Mouse (Mus musculus) T-cell, adult 2 months (primary cell): ENCODE measurements around the gene Alad.
A peak's percentile ranks its signal among the peaks of the same experiment; 100 is the strongest.

Experiments
- DNase-seq: peaks from one replicate; pipeline ENCODE4 v3.0.0; 2022; ENCODE audit warnings: low spot score

The Alad gene

DNA sequence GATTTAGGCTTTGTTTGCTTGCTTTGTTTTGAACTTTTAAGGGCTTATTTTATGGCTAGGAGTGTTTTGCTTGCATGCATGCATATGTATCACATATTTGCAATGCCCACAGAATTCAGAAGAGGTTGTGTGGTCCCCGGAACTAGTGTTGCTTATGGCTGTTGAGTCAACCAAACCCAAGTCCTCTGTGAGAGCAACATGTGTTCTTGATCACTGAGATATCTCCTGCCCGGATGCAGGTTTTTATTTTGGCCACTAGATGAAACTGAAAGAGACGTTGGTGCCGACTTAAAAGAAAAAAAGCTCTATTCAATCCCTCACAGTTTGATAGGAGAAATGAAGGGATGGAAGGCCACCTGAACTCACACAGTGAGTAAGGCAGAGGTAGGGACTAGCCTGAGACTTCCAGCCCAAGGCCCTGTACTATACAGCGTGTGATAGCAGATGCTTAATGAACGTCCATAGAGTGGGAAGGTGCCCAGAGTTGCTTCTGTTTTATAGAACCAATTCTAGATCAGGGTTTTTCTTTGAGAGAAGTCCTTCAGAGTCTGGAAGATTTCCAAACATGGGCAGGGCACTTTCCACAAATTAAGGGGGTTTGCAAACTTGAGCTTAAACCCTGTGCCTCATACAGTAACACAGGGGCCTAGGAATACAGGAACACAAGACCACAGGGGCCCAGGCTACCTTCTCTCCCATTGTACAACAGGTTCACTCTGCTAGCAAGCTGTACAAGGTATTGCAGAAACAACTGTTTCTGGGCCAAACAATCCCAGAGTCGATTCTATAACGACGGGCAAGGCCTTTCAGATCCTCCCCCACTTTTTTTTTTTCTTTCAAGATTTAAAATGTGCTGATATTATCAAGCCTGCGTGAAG, 1.9 kb downstream of the Alad start:
- DNase-seq = no peak

DNA sequence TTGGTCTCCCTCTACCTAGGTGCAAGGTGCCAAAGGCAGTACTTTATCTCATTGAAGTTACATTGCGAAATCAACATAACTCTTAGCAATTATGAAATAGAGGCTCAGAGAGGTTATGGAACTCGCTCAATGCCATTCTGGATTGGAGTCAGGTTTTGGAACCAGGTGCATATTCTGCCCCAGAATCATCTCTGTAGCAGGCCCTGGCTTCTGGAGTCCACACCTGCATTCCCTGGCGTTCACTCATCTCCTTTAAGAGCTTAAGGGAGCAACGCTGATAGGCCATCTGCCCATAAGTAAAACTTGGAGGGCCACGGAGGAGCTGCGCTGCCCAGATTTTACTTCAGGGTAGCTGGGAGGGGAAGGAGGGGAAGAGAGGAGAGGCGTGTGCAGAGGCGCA, 2.7 kb downstream of the Alad start:
- no peak for DNase-seq

DNA sequence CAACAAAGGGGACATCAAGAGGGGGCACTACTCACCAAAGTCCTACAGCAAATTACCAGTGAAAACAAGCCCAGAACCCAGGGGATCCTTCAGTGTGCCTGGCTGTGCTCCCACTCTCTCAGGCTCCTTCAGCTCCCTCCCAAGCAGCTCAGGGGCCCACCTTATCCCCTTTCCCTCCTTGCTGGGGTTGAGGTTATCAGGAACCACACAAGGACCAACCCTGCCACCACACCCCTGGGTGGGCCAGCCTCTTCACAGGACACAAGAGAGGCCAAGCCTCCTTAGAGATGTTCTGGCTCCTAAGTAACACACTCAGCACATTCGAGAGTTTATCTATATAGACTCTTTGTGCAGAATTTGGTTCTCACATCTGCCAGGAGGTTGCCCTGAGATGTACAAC, 3.1 kb downstream of the Alad start:
- no peak for DNase-seq

DNA sequence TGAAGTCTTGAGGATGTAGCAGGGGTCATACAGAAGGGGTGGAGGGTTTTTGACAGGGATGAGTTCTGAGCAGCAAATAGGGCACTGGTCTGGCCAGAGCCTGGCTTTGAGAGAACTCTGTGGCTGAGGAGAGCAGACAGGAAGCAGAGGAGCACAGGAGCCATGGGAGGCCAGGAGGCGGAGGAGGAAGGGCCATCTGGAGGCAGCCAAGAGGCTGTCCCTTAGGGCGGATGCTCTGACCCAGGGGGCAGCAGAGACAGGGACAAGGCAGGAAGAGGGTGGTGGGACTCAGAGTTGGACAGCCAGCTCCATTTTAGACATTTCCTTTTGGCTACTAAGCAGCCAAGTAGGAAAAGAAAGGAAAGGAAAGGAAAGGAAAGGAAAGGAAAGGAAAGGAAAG, 3.6 kb downstream of the Alad start:
- DNase-seq = no peak

DNA sequence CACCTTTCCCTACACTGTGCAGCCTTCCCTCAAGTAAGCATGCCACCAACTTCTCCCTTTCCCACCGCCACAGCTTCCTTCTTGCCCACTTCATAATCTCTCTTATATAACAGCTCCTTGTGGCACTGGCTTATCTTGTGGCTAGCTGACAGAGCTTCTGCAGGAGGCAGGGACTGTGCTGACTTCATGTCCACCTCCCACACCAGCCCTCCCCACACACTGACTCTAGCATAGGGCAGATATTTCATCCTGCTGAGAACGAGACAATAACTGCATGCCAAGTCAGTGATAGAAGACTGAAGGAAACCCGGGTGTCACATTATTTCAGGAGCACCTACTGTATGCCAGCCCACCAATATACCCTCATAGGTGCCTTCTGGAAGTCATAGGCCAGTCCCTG, 4.2 kb downstream of the Alad start:
- no peak for DNase-seq

DNA sequence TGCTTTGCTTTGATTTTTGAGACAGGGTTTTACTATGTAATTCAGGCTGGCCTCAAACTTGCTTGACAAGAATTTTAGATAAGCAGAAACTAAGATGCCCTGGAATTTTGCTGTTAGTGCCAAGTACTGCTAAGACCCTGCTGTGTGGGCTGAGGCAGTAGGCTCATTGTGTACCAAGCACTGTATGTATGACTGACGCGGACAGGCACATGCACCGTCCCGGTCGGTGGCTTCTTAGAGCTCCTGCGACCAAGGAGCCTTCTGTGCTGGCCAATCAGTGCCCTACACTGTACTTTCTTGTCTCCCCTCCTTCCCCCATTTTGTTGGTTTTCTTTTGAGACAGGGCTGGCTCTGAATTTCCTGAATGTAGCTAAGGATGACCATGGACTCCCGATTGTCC, 4.7 kb downstream of the Alad start:
- DNase-seq = no peak

DNA sequence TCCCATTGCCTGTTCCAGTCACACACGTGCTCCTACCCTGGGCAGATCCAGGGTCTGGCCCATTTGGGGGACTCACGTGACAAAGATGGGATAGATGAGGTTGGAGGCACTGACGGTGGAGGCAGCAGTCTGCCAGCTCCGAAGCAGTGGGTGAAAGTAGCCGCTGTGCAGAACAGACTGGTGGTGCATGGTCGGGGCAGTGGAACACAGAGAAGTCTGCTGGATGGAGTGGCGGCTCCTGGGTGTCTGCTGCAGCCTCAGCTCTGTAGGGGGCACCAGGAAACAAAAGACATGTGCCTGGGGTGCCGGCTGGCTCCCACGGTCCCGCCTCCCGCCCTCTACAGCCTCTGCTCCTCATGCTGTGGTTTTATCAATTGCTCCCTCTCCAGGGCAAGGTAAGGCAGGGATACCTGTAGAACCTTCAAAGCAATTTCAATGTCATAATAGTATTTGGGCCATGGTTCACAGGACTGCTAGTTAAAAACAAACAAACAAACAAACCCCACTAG, 5.7 kb downstream of the Alad start:
- no peak for DNase-seq

DNA sequence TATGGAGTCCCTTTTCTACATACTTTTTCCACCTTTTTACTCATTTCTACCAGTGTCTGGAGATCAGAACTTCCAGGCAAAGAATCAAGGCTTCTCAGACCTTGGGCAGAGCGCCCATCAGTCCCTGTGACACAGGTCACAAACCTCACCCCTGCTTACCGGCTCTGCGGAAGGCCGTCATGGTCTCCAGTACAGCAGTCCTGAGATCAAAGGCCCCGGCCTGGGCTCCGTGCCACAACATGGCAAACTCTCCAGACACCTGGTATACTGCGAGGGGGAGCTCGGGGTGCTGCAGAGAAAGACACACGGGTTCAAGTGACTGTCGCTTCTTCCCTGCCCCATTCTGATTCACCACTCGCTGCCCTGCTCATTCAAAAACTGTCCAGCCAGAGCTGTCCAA, 9.8 kb downstream of the Alad start:
- no peak for DNase-seq

DNA sequence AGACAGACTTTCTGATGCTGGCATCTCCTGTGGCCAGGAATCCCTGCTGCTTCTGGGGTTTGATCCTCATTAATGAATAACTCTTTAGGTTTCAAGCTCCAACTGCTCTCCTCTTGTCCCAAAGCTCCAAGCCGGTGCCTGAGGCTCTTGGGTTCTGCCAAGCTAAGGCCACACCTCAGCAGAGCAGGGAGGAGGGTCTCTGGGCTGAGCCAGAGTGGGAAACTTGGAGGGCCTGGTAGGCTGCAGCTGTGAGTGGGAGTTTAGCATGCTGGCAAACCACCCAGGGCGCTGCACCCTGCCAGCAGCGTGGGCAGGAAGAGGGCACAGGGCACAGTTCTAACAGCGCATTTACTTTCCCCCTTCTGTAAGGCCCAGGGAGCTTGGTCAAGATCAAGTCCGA, 10.9 kb downstream of the Alad start:
- no peak for DNase-seq

DNA sequence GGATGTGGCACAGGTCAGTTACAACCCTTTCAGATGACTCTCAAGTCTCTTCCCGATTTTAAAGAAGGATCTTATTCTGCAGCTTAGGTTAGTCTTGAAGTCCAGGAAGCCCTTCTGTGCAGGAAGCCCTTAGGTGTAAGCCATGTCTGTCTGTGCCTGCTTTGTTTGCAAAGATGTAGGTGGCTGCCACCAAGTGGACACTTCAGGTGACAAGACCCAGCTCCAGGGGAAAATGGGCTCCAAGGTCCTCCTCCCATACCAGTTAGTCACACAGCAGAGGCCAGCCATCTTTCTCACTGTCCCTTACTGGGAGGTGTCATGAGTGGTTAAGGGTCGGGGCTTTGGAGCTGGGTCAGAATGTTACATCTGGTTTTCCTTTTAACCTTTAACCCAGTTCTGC, 12.9 kb downstream of the Alad start:
- peak; percentile 51 for DNase-seq

DNA sequence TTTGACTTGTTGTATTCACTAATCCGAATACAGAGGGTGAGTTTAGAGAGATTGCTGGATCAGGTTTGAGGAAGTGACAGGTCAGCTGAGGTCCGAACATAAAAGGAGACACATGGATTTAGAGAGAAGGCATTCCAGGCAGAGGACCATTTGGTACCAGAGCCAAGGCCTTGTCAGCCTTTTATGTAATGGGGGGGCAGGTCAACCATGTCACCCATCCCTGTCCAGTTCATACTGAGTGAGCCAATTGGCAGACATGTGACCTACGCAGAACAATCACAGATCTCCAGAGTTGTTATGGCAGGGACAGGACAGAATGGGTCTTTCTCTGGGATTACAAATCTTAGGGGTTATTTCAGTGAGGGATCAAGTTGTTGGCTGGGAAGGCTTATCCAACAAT, 13.7 kb downstream of the Alad start:
- DNase-seq = no peak

DNA sequence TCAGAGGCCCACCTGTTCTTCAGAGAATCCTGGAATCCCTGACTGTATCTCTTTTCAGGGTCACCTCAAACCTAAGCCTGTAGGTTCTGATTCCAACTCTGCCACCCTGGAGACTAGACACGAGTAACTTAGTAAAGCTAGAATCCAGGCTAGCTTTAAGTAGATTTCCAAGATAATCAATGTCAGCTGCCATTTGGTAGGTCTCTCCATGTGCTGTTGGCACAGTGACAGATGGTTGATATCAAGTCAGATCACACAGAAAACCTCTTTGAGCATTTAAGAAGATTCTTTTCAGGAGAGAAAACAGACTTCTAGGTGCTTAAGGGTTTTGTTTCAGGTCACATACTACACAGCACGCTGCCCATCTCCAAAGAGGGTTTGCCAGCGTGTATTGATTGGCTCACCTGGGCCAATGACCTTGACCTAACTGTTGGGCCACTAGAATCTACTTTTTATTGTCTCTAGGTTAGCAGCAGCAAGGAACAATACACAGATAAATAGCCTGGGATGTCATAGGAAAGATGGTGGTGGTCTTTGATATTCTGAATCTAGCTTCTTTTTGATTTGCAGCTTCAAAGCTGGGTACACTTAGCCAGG, 16.2 kb downstream of the Alad start, which contains the start of gene Hdhd3:
Gene Hdhd3 (minus strand): TSS at position 94 of the 597 bp plus-strand sequence.
- DNase-seq = no peak

DNA sequence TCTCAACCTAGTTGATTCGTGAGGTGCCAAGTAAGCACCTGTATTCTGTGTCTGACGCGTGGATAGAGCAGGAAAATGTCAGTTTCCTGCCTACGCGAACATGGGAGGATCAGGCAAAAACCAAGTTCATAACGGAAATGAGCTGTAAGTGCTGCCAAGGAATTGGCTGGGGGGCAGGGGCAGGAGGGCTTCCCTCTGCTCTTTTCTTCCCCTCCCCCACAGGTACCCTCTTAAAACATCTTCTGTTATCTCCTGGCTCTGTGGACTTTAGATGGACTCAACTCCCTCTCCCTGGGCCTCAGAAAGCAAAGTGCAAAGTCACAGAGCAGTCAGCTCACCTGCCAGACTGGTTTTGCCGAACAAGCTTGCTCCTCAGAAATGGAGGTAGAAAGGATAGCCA, 16.7 kb downstream of the Alad start:
- DNase-seq = no peak

DNA sequence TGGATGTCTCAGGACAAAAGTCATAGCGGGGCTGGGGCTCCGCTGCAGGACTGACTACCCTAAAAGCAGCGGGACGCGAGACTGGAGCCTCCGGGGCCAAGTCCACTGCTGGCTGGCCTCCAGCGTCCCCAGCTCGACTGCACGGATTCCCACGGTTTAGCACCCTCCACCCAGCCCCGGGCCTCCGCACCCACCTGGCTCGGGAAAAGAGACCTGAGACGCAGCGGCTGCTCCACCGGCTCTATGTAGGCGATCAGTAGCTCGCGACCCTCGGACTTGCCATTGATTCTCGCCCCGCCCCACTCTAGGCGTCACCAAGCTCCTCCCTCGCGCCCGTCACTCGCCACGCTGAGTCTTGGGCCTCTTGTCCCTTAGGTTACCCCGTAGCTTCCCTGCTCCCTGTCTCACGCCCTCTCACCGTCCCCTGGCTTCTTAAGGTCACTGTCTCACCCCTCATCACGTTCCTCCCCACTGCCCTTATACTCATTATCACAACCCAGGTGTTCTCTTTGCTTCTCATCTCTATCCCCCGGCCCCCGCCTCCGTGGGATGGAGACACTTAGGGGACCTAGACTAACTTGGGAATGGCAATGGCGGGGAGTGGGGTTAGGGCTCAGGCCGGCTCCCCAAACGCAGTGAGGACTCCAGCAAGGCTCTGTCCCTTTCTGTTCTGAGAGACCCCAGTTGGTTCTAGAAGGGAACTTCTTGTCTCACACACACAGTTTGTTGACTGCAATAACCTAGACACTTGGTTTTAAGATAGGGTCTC, 17.6 kb downstream of the Alad start:
- DNase-seq = peak; percentile 54

DNA sequence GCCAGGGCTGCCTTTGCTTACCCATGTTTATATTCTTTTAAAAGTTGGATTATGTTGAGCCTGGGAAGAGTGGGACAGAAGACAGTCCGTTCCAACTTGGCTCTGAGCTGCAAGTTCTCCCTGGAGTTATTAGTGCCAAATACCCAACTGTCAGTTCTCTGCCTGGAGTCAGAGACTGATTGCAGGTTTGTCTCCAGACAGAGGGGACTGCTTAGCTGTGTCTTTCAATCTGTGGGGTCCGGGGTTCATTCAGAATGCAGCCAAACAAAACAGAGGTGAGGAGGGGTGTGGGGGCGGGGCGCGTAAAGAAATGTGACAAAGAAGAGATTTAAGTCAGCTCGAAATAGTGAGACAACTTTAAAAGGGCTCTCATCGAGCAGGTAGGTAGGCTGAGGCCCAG, 18.2 kb downstream of the Alad start:
- no peak for DNase-seq

DNA sequence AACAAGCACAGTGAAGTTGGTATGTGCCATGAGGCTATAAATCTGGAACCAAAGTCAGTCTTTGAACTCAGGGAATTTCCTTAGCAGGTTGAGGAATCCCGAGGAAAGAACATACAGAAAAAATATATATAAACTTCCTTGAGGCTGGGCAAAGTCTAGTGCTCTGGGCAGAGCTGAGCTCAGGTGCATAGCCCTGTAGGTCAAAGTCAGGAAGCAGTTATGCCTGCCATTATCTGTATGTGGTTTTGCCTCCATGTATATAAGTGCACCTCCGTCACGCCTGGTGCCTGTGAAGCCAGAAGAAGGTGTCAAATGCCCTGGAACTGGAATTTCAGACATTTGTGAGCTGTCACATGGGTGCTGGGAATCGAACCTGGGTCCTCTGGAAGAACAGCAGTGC, 18.9 kb downstream of the Alad start:
- no peak for DNase-seq

DNA sequence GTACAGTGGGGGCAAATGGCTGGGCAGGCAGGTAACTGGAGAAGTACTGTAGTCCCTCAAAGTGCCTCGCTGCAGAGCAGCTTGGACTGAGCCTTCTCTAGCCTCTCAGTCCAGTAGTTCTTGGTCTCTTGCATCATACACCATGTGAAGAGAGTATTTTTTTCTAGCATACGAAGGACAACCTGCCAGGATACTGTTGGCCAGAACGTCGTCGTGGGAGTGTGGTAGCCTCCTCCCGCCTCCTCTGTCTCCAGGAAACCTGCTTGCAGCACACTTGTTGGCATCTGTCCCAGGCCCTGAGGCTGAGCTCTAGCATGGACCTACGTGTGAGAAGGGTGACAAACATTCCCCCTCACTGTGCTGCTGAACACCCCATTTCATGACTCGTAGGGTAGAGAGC, 22.9 kb downstream of the Alad start:
- DNase-seq = no peak

DNA sequence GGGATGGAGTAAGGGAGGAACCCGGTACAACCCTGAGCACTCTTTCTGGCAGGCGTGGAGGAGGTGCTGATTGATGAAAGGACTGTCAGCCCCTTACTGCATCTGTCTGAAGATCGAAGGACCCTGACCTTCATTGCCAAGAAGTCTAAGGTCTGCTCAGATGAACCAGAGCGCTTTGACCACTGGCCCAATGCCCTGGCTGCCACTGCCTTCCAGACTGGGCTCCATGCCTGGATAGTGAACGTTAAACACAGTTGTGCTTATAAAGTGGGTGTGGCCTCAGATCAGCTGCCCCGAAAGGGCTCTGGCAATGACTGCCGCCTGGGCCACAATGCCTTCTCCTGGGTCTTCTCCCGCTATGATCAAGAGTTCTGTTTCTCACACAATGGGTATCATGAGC, 23.8 kb downstream of the Alad start:
- DNase-seq = no peak

DNA sequence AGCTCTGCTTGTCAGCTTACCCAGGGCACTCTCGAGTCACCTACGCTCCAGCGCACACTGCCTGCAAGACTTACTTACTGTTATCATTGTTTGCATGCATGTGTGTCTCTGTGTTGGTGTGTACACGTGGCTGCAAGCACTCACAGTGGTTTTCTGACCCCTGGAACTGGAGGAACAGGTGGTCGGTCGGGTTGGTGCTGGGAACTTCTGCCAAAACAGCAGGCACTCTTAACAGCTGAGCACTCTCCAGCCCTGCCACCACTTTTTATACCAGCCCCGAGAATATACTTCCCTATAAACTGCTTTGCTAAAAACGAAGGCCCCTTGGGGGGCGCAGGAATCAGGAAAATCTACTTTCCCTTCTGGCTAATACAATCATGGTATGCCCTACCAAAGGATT, 25.5 kb downstream of the Alad start:
- no peak for DNase-seq

DNA sequence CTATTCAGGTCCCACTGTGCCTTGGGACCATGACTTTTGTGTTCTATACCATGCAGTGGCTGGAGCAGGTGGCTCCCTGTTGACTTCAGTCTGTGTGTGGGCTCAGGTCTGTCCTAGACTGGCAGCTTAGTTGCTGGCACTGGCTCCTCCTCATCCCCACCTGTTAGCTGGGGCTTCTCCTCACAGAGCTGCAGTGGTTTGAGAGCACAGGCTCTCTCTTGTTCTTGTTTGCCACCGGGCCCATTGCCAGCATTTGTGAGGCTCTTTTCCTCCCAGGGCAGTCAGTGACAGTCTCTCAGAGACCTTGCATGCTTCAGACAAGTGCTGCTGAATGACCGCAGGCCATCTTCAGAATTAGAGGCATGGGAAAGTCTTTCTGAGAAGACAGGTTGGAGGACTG, 27.0 kb downstream of the Alad start:
- no peak for DNase-seq

DNA sequence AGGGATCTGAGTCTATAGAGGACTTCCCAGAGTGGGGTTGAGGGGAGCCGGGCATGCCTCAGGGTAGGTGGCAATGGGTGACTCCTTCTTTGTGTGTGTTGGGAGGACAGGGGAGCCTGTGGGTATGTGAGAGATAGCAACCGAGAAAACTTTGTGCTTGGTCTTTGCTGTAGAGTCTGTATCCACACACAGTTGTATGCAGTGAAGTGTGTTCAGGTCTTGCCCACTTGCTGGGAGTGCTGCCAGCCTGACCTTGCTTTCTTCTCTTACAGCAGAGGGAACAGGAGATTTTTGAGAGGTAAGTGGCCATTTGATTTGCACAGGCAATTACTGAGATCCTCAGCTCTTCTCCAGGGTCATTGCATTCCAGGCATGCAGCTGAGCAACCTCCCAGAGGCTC, 31.8 kb downstream of the Alad start:
- DNase-seq = no peak

DNA sequence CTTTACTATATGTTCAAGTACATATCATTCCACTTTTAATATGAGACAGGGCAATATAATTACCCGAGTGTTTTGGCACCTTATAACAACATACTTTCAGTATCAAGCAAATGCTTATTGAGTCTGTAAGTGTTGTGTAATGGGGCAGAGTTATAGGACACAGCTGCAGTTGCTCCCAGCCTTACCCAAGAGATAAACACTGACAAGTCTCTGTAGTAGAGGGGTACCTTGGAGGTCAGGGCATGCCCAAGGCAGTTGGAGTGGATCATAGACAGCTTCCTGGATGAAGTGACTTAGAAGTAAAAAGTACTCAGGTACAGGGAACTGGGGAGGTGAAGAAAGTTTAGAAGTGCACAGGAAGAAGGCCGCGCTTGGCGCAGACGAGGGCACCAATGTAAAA, 32.5 kb downstream of the Alad start:
- no peak for DNase-seq

DNA sequence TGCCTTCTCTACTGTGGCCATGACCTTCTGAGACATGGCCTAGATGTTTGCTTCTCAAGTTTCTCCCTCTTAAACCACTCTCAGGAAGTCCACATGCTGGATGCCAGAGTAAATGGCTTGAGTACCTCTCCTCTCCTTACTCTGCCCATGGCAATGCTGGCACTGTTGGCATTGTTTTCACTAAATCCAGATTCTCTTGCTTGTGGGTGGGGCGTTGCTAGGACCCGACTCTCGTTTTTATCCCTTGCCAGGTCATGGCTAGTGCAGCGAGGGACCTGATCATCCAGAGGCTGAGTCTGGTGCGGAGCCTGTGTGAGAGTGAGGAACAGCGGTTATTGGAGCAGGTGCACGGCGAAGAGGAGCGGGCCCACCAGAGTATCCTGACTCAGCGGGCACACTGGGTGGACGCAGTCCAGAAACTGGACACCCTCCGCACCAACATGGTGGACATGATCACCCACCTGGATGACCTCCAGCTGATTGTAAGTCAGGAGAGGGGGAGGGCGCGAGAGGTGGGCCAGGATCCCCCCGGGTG, 33.5 kb downstream of the Alad start:
- no peak for DNase-seq
